Mouse (Mus musculus): Measurements from ENCODE around the gene Ebna1bp2. TPM values are rescaled to one million over a fixed set of nuclear protein-coding genes. Genes with fewer than 3 reads are reported as not detected.

Gene Ebna1bp2
- 141 and 164 TPM in 2 replicates for polyA plus RNA-seq (2015; fragmentation: Nextera tagmentation; extraction: Ambion mirVana)

DNA sequence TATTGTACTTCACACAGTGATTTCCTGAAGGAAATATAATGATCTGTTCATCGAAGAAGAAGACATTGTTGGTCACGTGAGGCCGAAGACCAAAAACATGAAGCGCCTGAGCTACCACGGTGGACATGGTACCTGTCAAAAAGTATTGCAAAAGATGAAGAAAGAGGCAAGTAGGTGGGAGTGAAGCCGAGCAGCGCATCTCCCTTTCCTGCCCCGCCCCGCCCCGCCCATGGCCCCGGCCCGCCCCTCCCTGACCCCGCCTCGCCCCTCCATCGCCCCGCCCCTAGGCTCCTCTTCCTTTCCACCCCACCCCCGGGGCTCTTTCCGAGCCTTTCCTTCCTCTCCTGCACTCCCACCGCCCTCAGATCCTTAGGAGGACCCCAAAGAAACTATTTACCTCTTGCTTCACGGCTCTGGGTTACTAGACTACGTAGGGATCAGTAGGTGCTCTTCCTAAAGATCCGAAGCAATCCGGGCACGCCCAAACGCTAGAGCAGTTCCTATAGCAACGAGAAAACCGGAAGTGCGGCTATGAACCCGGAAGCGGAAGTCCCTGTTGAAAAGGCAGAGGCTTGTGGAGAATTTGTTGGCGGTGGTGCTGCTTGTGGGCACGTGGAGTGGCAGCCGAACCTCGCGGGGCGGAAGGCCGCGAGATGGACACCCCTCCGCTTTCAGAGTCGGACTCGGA lies at the start of gene Ebna1bp2, which contains the start of gene Cfap57:
Gene Ebna1bp2, plus strand, starts transcription at position 521 of the 688 bp plus-strand sequence.
Gene Cfap57, minus strand, starts transcription at position 499 of the 688 bp plus-strand sequence.
- peak within 1 kb of the TSS; percentile 86 for H3K4me3 ChIP-seq
- H3K27me3 ChIP-seq = no peaks in the 10 kb centered on the region
- H3K36me3 ChIP-seq = peaks cover 27% of the 10 kb centered on the region
- ATAC-seq (ENCODE audit: insufficient number of reproducible peaks, insufficient read depth, low FRiP score, low TSS enrichment, low read depth) = peak; percentile 81; the same call in 1 of the 2 replicates
- peak within 1 kb of the TSS; percentile 60; the same call in 1 of the 2 replicates for H3K27ac ChIP-seq
- H3K4me1 ChIP-seq = peaks cover 11% of the 10 kb centered on the region
- 0 out of 2 replicates have a peak, but pooled peaks cover 6% of the 10 kb centered on the region for H3K9me3 ChIP-seq
- WGBS = under 1% methylated on average over 39 of the region's 41 CpGs
- H3K4me2 ChIP-seq = peak within 1 kb of the TSS; percentile 94
- H3K9ac ChIP-seq = peak within 1 kb of the TSS; percentile 84

DNA sequence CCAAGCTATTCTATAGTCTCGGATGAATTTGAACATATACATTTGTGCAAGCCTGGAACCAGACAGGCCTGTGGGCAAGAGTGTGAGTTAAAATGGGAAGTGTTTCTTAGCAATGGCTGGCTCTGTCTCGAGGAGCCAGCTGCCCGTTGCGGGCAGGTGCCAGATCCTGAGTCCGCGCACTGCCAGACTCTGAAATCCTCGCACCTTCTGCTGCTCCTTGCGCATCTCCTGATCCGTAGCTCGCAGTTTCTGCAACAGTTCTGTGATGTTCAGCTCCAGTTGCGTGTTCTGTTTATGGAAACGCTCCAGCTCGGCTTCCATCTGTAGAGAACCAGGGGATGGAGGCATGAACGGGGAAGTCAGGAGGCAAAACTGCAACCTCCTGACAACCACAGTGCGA lies 49.2 kb upstream of the Ebna1bp2 start:
- Histone ChIP-seq H3K4me2 (no peak overlapping the region), H3K27ac (no peak overlapping the region), H3K36me3 (no peaks in the 10 kb centered on the region), H3K4me1 (no peaks in the 10 kb centered on the region), H3K9ac (no peak overlapping the region), H3K27me3 (0 out of 2 replicates have a peak, but pooled peaks cover 3% of the 10 kb centered on the region), H3K9me3 (no peaks in the 10 kb centered on the region), H3K4me3 (no peak overlapping the region)
- no peak for ATAC-seq (ENCODE audit: insufficient number of reproducible peaks, insufficient read depth, low FRiP score, low TSS enrichment, low read depth)
- 83% methylated on average over 14 of the region's 15 CpGs for WGBS

DNA sequence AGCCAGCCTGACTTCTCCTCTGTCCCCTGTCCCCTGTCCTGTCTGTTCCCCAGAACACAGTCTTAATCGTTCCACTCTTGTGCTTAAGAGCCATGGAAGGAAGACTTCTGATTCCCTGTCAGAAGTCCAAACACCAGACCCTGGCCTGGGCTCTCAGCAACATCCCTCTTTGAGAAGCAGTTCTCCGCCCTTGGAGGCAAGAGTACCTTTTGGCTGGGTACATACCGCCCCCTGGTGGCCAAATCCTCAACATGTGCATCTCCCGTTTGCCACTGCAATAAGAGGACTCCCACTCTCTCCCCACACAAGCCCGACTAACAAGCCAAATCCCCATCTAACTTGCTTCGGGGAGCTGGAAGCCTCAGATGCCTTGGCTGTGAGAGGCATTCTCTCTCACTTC lies 44.5 kb upstream of the Ebna1bp2 start:
- Histone ChIP-seq H3K4me2 (no peak overlapping the region), H3K27ac (no peak overlapping the region), H3K36me3 (no peaks in the 10 kb centered on the region), H3K4me1 (no peaks in the 10 kb centered on the region), H3K27me3 (0 out of 2 replicates have a peak, but pooled peaks cover 7% of the 10 kb centered on the region), H3K9me3 (no peaks in the 10 kb centered on the region), H3K9ac (no peak overlapping the region), H3K4me3 (no peak overlapping the region)
- WGBS = 4% methylated on average over 6 of the region's 6 CpGs
- no peak for ATAC-seq (ENCODE audit: insufficient number of reproducible peaks, insufficient read depth, low FRiP score, low TSS enrichment, low read depth)

DNA sequence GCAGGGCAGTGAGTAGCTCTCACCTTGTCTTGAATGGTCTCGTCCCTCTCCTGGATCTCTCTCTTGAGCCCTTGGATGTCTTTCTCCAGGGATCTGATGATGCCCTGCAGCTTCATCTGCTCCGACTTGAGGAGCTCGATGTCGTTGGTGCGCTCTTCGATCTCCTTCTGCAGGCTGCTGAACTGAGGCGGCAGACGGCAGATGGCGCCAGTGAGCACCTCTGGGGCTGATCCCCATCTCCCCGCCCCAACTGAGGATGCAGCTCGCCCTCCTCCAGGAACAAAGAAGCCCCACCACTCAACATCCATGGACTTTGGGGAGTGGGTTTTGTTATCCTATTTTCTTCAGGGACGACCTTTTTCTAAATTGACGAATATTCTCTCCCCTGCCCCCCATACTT lies 41.3 kb upstream of the Ebna1bp2 start:
- ATAC-seq (ENCODE audit: insufficient number of reproducible peaks, insufficient read depth, low FRiP score, low TSS enrichment, low read depth) = no peak
- WGBS = 43% methylated on average over 13 of the region's 13 CpGs
- Histone ChIP-seq H3K27ac (no peak overlapping the region), H3K4me2 (no peak overlapping the region), H3K36me3 (no peaks in the 10 kb centered on the region), H3K4me3 (no peak overlapping the region), H3K9ac (no peak overlapping the region), H3K4me1 (no peaks in the 10 kb centered on the region), H3K27me3 (0 out of 2 replicates have a peak, but pooled peaks cover 7% of the 10 kb centered on the region), H3K9me3 (0 out of 2 replicates have a peak, but pooled peaks cover under 1% of the 10 kb centered on the region)

DNA sequence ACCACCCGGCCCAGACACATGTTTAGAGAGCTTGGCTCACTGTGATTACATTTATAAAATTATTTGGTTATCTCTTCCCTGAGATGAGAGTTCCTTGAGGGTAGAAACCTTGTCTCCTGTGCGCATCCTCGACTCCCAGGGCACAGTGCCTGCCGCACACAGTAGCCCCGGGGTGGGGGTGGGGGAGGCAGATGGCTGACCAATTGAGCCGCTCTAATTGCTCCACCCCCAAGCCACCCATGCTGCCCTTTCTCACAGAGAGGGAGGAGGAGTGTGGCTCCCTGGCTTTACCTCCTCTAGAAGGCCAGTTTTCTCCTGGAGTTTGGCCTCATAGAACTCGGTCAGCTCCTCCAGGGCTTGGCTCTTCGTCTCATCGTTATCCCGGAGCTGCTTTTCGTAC lies 39.1 kb upstream of the Ebna1bp2 start:
- H3K27me3 ChIP-seq = 0 out of 2 replicates have a peak, but pooled peaks cover 4% of the 10 kb centered on the region
- H3K4me3 ChIP-seq = no peak overlapping the region
- WGBS = 37% methylated on average over 11 of the region's 11 CpGs
- H3K36me3 ChIP-seq = no peaks in the 10 kb centered on the region
- ATAC-seq (ENCODE audit: insufficient number of reproducible peaks, insufficient read depth, low FRiP score, low TSS enrichment, low read depth) = no peak
- no peak overlapping the region for H3K27ac ChIP-seq
- H3K4me2 ChIP-seq = no peak overlapping the region
- no peak overlapping the region for H3K9ac ChIP-seq
- H3K9me3 ChIP-seq = 0 out of 2 replicates have a peak, but pooled peaks cover 4% of the 10 kb centered on the region
- H3K4me1 ChIP-seq = no peaks in the 10 kb centered on the region

- no peak for ATAC-seq (ENCODE audit: insufficient number of reproducible peaks, insufficient read depth, low FRiP score, low TSS enrichment, low read depth)
- H3K27ac ChIP-seq = no peak overlapping the region
- no peaks in the 10 kb centered on the region for H3K4me1 ChIP-seq
- no peak overlapping the region for H3K4me3 ChIP-seq
- 93% methylated on average over 8 of the region's 8 CpGs for WGBS
- H3K36me3 ChIP-seq = no peaks in the 10 kb centered on the region
- H3K27me3 ChIP-seq = no peaks in the 10 kb centered on the region
- no peak overlapping the region for H3K4me2 ChIP-seq
- H3K9ac ChIP-seq = no peak overlapping the region
- 0 out of 2 replicates have a peak, but pooled peaks cover 4% of the 10 kb centered on the region for H3K9me3 ChIP-seq
Measured at GRCm38 (mm10) chr4:118582629-118583028, 38.0 kb upstream of the Ebna1bp2 start.

DNA sequence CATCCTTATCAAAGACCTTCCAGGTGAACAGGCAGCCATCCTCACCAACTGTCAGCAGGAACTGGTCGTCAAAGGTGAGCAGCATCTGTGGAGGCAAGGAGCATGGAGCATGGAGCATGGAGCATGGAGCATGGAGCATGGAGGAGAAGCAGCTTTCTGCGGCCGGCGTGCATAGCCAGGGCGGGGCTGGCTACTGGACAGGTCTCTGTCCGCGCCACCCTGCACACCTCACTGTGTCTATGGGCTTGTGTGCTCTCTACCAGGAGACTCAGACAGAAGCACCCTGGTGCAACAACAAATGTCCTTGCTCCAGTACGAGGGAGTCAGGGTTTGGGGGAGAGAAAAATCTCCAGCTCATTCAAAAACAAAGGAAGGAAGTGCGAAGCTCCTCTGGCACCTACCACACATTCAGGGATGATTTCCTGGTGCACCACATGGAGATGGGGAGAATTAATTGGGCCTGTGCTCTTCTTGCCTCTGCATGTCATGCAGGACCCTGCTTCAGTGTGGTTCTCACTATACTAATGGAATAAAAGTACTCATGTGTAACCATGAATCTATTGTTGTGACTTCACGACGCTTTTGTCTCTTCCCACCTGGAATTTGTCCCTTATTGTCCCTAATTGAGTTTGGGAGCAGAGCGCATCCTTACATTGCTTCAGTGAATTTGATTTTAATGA lies 31.4 kb upstream of the Ebna1bp2 start:
- H3K27me3 ChIP-seq = no peaks in the 10 kb centered on the region
- peaks cover 3% of the 10 kb centered on the region; the same call in 1 of the 2 replicates for H3K4me1 ChIP-seq
- WGBS = 64% methylated on average over 12 of the region's 12 CpGs
- peak overlapping the region; percentile 30; the same call in 1 of the 2 replicates for H3K4me2 ChIP-seq
- H3K9me3 ChIP-seq = 0 out of 2 replicates have a peak, but pooled peaks cover 4% of the 10 kb centered on the region
- no peaks in the 10 kb centered on the region for H3K36me3 ChIP-seq
- no peak overlapping the region for H3K4me3 ChIP-seq
- no peak overlapping the region for H3K27ac ChIP-seq
- no peak overlapping the region for H3K9ac ChIP-seq
- no peak for ATAC-seq (ENCODE audit: insufficient number of reproducible peaks, insufficient read depth, low FRiP score, low TSS enrichment, low read depth)

DNA sequence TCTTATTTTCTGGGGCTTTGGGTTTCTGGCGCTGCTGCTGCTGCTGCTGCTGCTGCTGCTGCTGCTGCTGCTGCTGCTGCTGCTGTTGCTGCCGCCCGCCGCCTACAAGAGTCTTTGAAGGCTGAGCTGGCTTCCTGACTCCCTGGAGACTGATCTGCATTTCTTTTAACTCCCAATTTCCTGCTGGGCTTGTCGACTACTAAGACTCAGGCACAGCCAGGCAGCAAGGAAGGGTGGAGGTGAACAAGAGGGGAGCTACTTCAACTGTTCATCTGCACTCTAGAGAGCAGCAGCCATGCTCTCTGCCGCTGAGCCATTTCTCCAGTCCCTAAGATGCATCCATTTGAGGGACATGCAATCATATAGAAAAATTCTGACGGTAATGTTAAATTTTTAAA lies 30.9 kb upstream of the Ebna1bp2 start:
- no peaks in the 10 kb centered on the region for H3K27me3 ChIP-seq
- H3K4me2 ChIP-seq = peak overlapping the region; percentile 30
- 10% methylated on average over 7 of the region's 7 CpGs for WGBS
- no peak overlapping the region for H3K27ac ChIP-seq
- no peaks in the 10 kb centered on the region for H3K9me3 ChIP-seq
- H3K4me3 ChIP-seq = no peak overlapping the region
- peaks cover 3% of the 10 kb centered on the region; the same call in 1 of the 2 replicates for H3K4me1 ChIP-seq
- H3K9ac ChIP-seq = no peak overlapping the region
- no peaks in the 10 kb centered on the region for H3K36me3 ChIP-seq
- ATAC-seq (ENCODE audit: insufficient number of reproducible peaks, insufficient read depth, low FRiP score, low TSS enrichment, low read depth) = no peak

DNA sequence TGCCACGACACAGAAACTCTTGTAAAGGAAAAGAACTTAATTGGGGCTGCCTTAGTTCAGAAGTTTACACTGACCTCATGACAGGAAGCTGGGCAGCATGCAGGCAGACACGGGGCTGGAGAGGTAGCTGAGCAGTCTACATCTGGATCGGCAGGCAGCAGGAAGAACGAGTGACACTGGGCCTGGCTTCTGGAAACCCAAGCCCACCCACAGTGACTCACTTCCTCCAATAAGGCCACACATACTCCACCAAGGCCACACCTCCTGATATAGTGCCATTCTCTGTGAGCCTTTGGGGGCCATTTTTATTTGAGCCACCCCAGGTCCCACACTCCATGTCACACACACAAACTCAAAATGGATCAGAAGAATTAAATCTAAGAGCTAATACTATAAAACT lies 16.5 kb upstream of the Ebna1bp2 start:
- ATAC-seq (ENCODE audit: insufficient number of reproducible peaks, insufficient read depth, low FRiP score, low TSS enrichment, low read depth) = no peak
- no peak overlapping the region for H3K4me3 ChIP-seq
- H3K4me2 ChIP-seq = no peak overlapping the region
- H3K9ac ChIP-seq = no peak overlapping the region
- H3K27me3 ChIP-seq = no peaks in the 10 kb centered on the region
- whole genome bisulfite sequencing = 38% methylated on average over 4 of the region's 4 CpGs
- H3K9me3 ChIP-seq = no peaks in the 10 kb centered on the region
- no peaks in the 10 kb centered on the region for H3K36me3 ChIP-seq
- H3K27ac ChIP-seq = no peak overlapping the region
- no peaks in the 10 kb centered on the region for H3K4me1 ChIP-seq

GRCm38 (mm10) chr4:118609836-118610235 lies 10.8 kb upstream of the Ebna1bp2 start:
- H3K9ac ChIP-seq = no peak overlapping the region
- H3K27me3 ChIP-seq = peaks cover 3% of the 10 kb centered on the region
- no peaks in the 10 kb centered on the region for H3K36me3 ChIP-seq
- 67% methylated on average over 3 of the region's 3 CpGs for WGBS
- H3K27ac ChIP-seq = no peak overlapping the region
- no peak for ATAC-seq (ENCODE audit: insufficient number of reproducible peaks, insufficient read depth, low FRiP score, low TSS enrichment, low read depth)
- no peak overlapping the region for H3K4me3 ChIP-seq
- H3K4me2 ChIP-seq = no peak overlapping the region
- H3K4me1 ChIP-seq = peaks cover 2% of the 10 kb centered on the region; the same call in 1 of the 2 replicates
- no peaks in the 10 kb centered on the region for H3K9me3 ChIP-seq

DNA sequence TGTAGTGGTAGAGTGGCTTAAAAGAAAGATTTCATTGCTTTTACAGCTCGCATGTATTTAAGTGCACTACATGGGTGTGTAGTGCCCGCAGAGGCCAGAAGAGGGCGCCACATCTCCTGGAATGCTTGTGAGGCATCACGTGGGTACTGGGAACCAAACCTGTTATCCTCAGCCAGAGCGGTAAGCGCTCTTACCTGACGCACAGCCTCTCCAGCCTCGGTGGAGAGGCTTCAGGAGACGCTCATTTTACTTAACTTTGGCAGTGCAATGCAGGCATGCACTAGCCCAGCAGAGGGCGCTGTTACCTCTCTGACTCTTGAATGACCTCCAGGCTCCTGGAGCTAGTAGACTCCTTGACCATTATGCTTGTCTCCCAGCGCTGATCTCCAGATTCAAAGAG lies 8.0 kb upstream of the Ebna1bp2 start:
- 25% methylated on average over 11 of the region's 11 CpGs for WGBS
- ATAC-seq (ENCODE audit: insufficient number of reproducible peaks, insufficient read depth, low FRiP score, low TSS enrichment, low read depth) = no peak
- H3K27me3 ChIP-seq = peaks cover 3% of the 10 kb centered on the region

More for the DNA sequence above, 8.0 kb upstream of the Ebna1bp2 start:
- Histone ChIP-seq H3K36me3 (no peaks in the 10 kb centered on the region), H3K9ac (no peak overlapping the region), H3K4me1 (peaks cover 2% of the 10 kb centered on the region; the same call in 1 of the 2 replicates), H3K4me3 (no peak overlapping the region), H3K27ac (no peak overlapping the region), H3K9me3 (0 out of 2 replicates have a peak, but pooled peaks cover 6% of the 10 kb centered on the region), H3K4me2 (no peak overlapping the region)
